ENCODE assay signal across 9 mouse cellular contexts in genomic region chr15:6435773-6436172, GRCm38 (mm10). TPM values are rescaled to one million over a fixed set of nuclear protein-coding genes. Genes with fewer than 3 reads are reported as not detected.
DNase-seq lines count a peak whose midpoint lies in the region; ATAC-seq and TF ChIP-seq lines count a peak whose summit lies in the region.
"Had no signal": no experiment of that assay in that cellular context is flagged by ENCODE, and none has a peak within 500 bp of the region (broad histone marks: within the 10 kb centered on the region; RNA-seq: fewer than 3 reads in every experiment).

No protein-coding gene starts in this region.

- 79% methylated on average over 2 of the region's 2 CpGs for WGBS in midbrain, postnatal 0 days
- WGBS in midbrain, embryonic 14.5 days = 74% methylated on average over 2 of the region's 2 CpGs
- 32% methylated on average over 2 of the region's 2 CpGs for WGBS in bone marrow, adult 2 months
- WGBS in midbrain, embryonic 15.5 days = 59% methylated on average over 2 of the region's 2 CpGs

- TF ChIP-seq POLR2A in bone marrow, adult 2 months (IDR thresholded peaks at IDR 0.05; ENCODE audit: borderline replicate concordance, control insufficient read depth, low read depth, low read length) = no peak

- no peaks in the 10 kb centered on the region for H3K36me3 ChIP-seq in midbrain, postnatal 0 days (ENCODE audit: insufficient read depth, low read length)
- H3K36me3 ChIP-seq in midbrain, embryonic 14.5 days (ENCODE audit: control insufficient read depth, insufficient read depth, low read length) = no peaks in the 10 kb centered on the region
- no peaks in the 10 kb centered on the region for H3K36me3 ChIP-seq in midbrain, embryonic 15.5 days (replicated peaks)

- no peak overlapping the region for H3K4me3 ChIP-seq in midbrain, postnatal 0 days (ENCODE audit: low read depth, low read length)
- H3K4me3 ChIP-seq in midbrain, embryonic 14.5 days (replicated peaks; ENCODE audit: low read depth, low read length) = no peak overlapping the region
- no peak overlapping the region for H3K4me3 ChIP-seq in bone marrow, adult 2 months (replicated peaks; ENCODE audit: control insufficient read depth, low read depth, low read length)
- no peak overlapping the region for H3K4me3 ChIP-seq in midbrain, embryonic 15.5 days
- H3K4me3 ChIP-seq: heart, embryonic 15.5 days had no signal

- H3K27ac ChIP-seq in midbrain, postnatal 0 days (ENCODE audit: low read depth, low read length) = no peak overlapping the region
- H3K27ac ChIP-seq in midbrain, embryonic 14.5 days (replicated peaks; ENCODE audit: low read depth, low read length) = no peak overlapping the region
- no peak overlapping the region for H3K27ac ChIP-seq in bone marrow, adult 2 months (ENCODE audit: control insufficient read depth, insufficient read depth, low read depth, low read length, poor library complexity)
- no peak overlapping the region for H3K27ac ChIP-seq in midbrain, embryonic 15.5 days
- H3K27ac ChIP-seq: heart, embryonic 15.5 days had no signal

- H3K9me3 ChIP-seq in midbrain, postnatal 0 days (ENCODE audit: low read length) = no peaks in the 10 kb centered on the region
- no peaks in the 10 kb centered on the region for H3K9me3 ChIP-seq in midbrain, embryonic 14.5 days (ENCODE audit: control insufficient read depth, low read length)
- H3K9me3 ChIP-seq in midbrain, embryonic 15.5 days = no peaks in the 10 kb centered on the region
- H3K9me3 ChIP-seq: heart, embryonic 15.5 days had no signal

- peak; percentile 8 to 11 for DNase-seq in cerebellum, adult 18-20 months
- DNase-seq in cerebellum, adult 11-12 months = no peak
- DNase-seq in midbrain, postnatal 0 days (ENCODE audit: low spot score) = no peak
- no peak for DNase-seq in midbrain, embryonic 14.5 days
- peak; percentile 47 to 51 for DNase-seq in heart, postnatal 36 days
- DNase-seq in lung, postnatal 10 days = peak; percentile 62

- ATAC-seq in midbrain, postnatal 0 days (ENCODE audit: low FRiP score) = no peak
- no peak for ATAC-seq in midbrain, embryonic 14.5 days (ENCODE audit: low FRiP score, low TSS enrichment)
- no peak for ATAC-seq in midbrain, embryonic 15.5 days (replicated peaks)

- H3K27me3 ChIP-seq in midbrain, postnatal 0 days (ENCODE audit: insufficient read depth, low read length) = no peaks in the 10 kb centered on the region
- H3K27me3 ChIP-seq in midbrain, embryonic 14.5 days (ENCODE audit: control insufficient read depth, insufficient read depth, low read length) = no peaks in the 10 kb centered on the region
- no peaks in the 10 kb centered on the region for H3K27me3 ChIP-seq in midbrain, embryonic 15.5 days (replicated peaks)
- H3K27me3 ChIP-seq: heart, embryonic 15.5 days had no signal

- H3K4me1 ChIP-seq in midbrain, postnatal 0 days (ENCODE audit: insufficient read depth, low read length) = no peaks in the 10 kb centered on the region
- no peaks in the 10 kb centered on the region for H3K4me1 ChIP-seq in midbrain, embryonic 14.5 days (ENCODE audit: control insufficient read depth, insufficient read depth, low read length)
- H3K4me1 ChIP-seq in bone marrow, adult 2 months (ENCODE audit: control insufficient read depth, insufficient read depth, low read length) = no peaks in the 10 kb centered on the region
- H3K4me1 ChIP-seq in midbrain, embryonic 15.5 days = no peaks in the 10 kb centered on the region
- H3K4me1 ChIP-seq: heart, embryonic 15.5 days had no signal

- intact Hi-C loops in heart, postnatal 36 days (cut with DNase I) = loop anchor here (1.0 to 5.0 kb wide), 3 partner anchors 48 to 197 kb away; no protein-coding TSS in a partner anchor

- no peak overlapping the region for H3K9ac ChIP-seq in midbrain, postnatal 0 days (replicated peaks; ENCODE audit: low read length, poor library complexity, severe bottlenecking)
- H3K9ac ChIP-seq in midbrain, embryonic 14.5 days (replicated peaks; ENCODE audit: low read length) = no peak overlapping the region
- no peak overlapping the region for H3K9ac ChIP-seq in midbrain, embryonic 15.5 days
- H3K9ac ChIP-seq: heart, embryonic 15.5 days had no signal

- TF ChIP-seq CTCF in midbrain, postnatal 0 days (IDR thresholded peaks at IDR 0.05) = peak; percentile 63
- TF ChIP-seq CTCF in bone marrow, adult 2 months (IDR thresholded peaks at IDR 0.05; ENCODE audit: control insufficient read depth, insufficient read depth, low read length) = peak; percentile 54

- no peak overlapping the region for H3K4me2 ChIP-seq in midbrain, postnatal 0 days (ENCODE audit: low read depth, low read length, poor library complexity, severe bottlenecking)
- no peak overlapping the region for H3K4me2 ChIP-seq in midbrain, embryonic 14.5 days (ENCODE audit: low read length)
- H3K4me2 ChIP-seq in midbrain, embryonic 15.5 days = no peak overlapping the region
- H3K4me2 ChIP-seq: heart, embryonic 15.5 days had no signal

RNA-seq across cellular contexts. Expression of gene C9, which starts 9.4 kb away (rescaled TPM):
- not detected in 2 replicates for total RNA-seq in midbrain, postnatal 0 days (2014; rRNA removed)
- not detected in 2 replicates for polyA plus RNA-seq in midbrain, postnatal 0 days (2015; fragmentation: Nextera tagmentation; extraction: Ambion mirVana)
- polyA plus RNA-seq in midbrain, embryonic 14.5 days (2014; fragmentation: Nextera tagmentation; extraction: Ambion mirVana) = not detected in 2 replicates
- 22.0 TPM in 1 of 2 replicates, not detected in the other for polyA plus RNA-seq in bone marrow, adult 2 months (2011; ENCODE audit: insufficient read depth, insufficient read length, low replicate concordance, missing spikeins)
- total RNA-seq in heart, postnatal 36 days (2021) = not detected
- not detected in 2 replicates for polyA plus RNA-seq in midbrain, embryonic 15.5 days (2015; fragmentation: Nextera tagmentation; extraction: Ambion mirVana)
- polyA plus RNA-seq: heart, embryonic 15.5 days had no signal

Comparison
In these comparisons a context has a peak if more than half of its experiments do, and no peak if none do; other contexts are left out.
1. DNase-seq: peak in cerebellum, adult 18-20 months (2 of 2), heart, postnatal 36 days (2 of 2) and lung, postnatal 10 days (single experiment); none in cerebellum, adult 11-12 months (single experiment), midbrain, postnatal 0 days (single experiment) and midbrain, embryonic 14.5 days (single experiment).